ENCODE assay signal across 14 mouse cellular contexts in genomic region chr5:105941951-105942350, GRCm38 (mm10).
DNase-seq lines count a peak whose midpoint lies in the region.
"Had no signal": no experiment of that assay in that cellular context is flagged by ENCODE, and none has a peak within 500 bp of the region (broad histone marks: within the 10 kb centered on the region; RNA-seq: fewer than 3 reads in every experiment).

No protein-coding gene starts in this region.

- peak; percentile 48 to 57 for DNase-seq in cerebellum, postnatal 10 days
- no peak for DNase-seq in cerebellum, adult 8-10 months
- DNase-seq in heart, postnatal 4 days: peak; percentile 34
- DNase-seq in heart, postnatal 36 days: no peak
- DNase-seq in kidney, postnatal 14 days: peak; percentile 54
- DNase-seq in kidney, adult 8-10 months: no peak
- peak; percentile 14 to 44 for DNase-seq in lung, postnatal 4 days
- no peak for DNase-seq in lung, adult 18-20 months
- DNase-seq: adrenal gland, postnatal 10 days; B cell, adult 2 months; cerebellum, adult 11 months; cerebellum, adult 9-10 months; cerebellum, postnatal 36 days; gastrocnemius, postnatal 10 days had no signal

- intact Hi-C loops in heart, postnatal 36 days (cut with DNase I): no loop called here

Comparison
In these comparisons a context has a peak if more than half of its experiments do, and no peak if none do; other contexts are left out.
1. DNase-seq: peak in cerebellum, postnatal 10 days (2 of 2), heart, postnatal 4 days (single experiment), kidney, postnatal 14 days (single experiment) and lung, postnatal 4 days (2 of 2); none in cerebellum, adult 8-10 months (single experiment), heart, postnatal 36 days (0 of 2), kidney, adult 8-10 months (0 of 2) and lung, adult 18-20 months (0 of 2).